Mouse (Mus musculus) cerebellum, postnatal 36 days (tissue): ENCODE results near the gene Ambra1.

Source experiments
- DNase-seq, 2 experiments: peaks; one replicate each; pipeline ENCODE4 v3.0.0; 2021 to 2022; ENCODE audit warnings: mixed read lengths in 2 of 2

The Ambra1 gene

GRCm38 (mm10) chr2:91961901-91962761 lies 232.2 kb downstream of the Ambra1 start:
- peak in 1 of 2 experiments; percentile 43 for DNase-seq

GRCm38 (mm10) chr2:91962864-91963401 lies 233.0 kb downstream of the Ambra1 start:
- peak; percentile 46 to 54 for DNase-seq

- DNase-seq: peak; percentile 96
These were observed 233.6 kb downstream of the Ambra1 start for GRCm38 (mm10) chr2:91963443-91963932.

- DNase-seq: no peak
These were observed 234.8 kb downstream of the Ambra1 start for GRCm38 (mm10) chr2:91964610-91965204.

GRCm38 (mm10) chr2:91965417-91965816 lies 235.5 kb downstream of the Ambra1 start:
- DNase-seq: no peak

GRCm38 (mm10) chr2:91966367-91966766 lies 236.4 kb downstream of the Ambra1 start:
- no peak for DNase-seq

- DNase-seq: no peak
These were observed 238.0 kb downstream of the Ambra1 start for GRCm38 (mm10) chr2:91967962-91968361.
